Mouse (Mus musculus) kidney, adult 18-20 months (tissue): ENCODE data around the gene Slc12a9.
"Not testable (repeated sequence)": the region's sequence is repeated elsewhere in the genome, so short reads cannot be mapped to it uniquely, and the experiment has no call there.

Source experiments
- DNase-seq: peaks from one replicate; pipeline ENCODE4 v3.0.0; 2021

Slc12a9 gene

DNA sequence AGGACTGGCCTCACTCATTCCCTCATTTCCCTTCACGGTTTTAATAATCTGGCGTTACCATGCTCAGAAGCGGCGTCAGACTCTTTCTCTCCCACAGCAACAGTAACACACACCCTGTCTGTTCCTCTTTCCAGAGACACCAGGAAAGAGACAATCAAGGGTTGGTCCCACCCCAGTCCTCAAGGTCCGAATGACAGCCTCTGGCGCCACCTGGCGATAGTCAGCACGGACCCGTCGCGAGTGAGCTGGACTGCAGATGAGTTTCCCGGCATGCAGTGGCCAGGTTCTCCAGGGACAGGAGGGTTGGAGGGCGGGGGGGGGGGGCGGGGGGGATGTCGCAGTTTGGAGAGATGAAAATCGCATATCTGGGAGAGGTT is 46.8 kb downstream of the Slc12a9 start:
- peak; percentile 89 for DNase-seq

DNA sequence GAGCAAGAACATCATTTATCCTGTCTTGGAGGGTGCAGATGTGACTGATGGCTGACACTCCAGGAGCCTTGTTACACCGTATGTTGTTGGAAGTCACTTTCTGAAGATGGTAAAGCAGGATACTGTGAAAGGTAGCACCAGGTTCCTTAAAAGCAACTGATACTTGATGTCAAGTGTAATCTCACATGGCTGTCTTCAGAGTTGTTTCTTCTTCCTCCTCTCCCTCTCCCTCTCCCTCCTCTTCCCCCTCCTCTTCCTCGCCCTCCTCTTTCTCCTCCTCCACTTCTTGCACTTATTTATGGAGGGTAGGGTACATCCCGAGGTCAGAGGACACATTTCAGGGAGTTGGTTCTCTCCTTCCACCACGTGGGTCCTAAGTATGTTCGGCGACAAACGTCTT is 47.4 kb downstream of the Slc12a9 start:
- no peak for DNase-seq

DNA sequence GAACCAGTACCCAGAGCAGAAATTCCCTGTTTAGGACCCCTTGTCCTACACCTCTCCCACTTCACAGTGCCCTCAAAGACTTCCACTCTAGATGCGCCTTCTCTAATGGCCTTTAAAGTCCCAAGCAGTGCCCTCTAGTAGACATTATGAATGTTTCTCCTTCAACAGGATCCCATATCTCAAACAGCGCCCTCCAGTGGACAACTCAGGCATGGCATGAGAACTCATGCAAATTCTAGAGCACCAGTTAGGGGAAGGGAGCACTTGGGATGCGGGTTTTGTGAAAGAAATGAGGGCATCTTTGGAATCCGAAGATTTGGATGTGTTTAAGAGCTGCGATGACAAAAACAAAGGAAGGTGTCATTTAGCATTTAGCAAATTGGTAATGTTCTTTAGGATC is 48.4 kb downstream of the Slc12a9 start:
- DNase-seq, result peak; percentile 45

DNA sequence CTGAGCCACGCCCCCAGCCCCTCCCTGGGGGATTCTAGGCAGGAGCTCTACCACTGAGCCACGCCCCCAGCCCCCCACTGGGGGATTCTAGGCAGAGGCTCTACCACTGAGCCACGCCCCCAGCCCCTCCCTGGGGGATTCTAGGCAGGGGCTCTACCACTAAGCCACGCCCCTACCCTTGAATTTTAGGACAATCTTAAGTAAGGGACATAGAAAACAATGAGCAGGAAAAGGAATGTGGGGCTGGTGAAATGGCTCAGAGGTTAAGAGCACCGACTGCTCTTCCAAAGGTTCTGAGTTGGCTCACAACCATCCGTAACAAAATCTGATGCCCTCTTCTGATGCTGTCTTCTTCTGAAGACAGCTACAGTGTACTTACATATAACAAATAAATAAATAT is 49.0 kb downstream of the Slc12a9 start:
- not testable (repeated sequence) for DNase-seq

DNA sequence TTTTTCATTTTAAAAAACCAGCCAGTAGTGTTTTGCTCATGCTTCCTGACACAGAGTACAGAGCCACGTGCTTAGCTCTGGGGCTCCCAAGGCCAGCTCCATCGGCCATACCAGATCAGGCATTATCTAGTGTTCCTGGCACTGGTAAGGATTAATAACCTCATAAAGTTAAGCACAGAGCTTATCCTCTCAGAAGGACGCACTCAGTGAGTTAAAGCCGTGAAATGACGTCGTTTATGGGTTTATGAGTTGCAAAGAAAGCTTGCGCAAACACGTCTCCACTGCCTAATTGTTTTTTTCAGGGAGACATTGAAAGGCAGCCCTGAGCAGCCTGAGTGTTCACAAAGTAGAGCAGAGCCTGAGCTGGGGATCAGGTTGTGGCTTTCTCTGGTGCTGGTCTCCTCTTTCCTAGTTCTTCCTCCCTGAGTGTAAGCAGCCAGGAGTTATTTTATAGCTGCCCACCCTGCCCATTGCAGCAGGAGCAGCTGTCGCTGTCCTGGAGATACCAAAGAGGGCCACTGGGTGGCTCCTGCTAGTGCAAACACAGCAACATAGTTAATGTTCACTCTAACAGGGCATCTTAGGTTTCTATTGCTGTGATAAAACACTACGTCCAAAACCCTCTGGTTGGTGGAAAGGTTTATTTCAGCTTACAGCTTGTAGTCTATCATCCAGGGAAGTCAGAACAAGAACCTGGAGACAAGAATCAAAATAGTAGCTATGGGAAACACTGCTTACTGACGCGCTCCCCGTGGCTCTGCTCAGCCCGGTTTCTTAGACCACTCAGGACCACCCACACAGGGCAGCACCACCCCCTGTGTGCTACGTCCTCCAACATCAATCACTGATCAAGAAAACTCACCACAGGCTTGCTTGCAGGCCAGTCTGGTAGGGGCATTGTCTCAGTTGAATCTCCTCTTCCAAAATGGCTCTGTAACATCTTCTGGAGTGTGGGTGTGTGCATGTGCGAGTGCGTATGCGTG is 55.7 kb downstream of the Slc12a9 start:
- peak; percentile 53 for DNase-seq

DNA sequence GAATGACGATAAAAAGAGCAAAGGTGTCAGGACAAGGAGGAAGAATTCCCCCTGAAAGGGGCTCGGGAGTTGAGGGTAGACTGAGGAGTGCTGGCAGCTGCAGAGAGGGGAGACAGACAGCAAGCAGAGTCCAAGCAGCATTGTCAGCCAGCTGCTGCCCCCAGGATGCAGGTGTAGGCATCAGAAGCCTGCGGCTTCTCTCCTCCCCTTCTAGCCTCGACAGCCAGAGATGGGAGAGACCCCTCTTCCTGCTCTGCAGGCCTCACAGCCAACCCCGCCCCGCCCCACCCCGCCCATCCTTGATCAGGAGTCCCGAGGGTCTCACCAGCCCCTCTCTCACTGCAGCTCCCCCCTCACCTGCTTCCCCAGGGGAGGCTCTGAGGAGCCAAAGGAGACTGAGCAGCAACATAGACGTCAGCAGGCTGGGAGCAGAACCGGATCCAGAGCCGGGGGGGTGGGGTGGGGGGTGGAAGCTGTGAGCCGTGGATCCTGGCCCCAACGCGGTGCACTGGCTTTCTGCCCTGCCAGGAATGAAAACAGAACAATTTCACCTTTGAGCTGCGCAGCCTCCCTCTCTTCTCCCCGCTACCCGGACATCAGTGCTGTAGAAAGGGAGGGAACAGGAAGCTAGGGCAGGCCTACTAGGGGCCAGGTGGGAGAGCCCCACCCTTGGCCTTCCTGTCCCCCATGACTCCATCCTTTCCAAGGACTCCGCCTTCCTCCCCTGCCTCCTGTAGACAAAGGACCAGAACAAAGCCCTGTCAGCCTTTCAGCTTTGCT is 65.1 kb downstream of the Slc12a9 start:
- no peak for DNase-seq

DNA sequence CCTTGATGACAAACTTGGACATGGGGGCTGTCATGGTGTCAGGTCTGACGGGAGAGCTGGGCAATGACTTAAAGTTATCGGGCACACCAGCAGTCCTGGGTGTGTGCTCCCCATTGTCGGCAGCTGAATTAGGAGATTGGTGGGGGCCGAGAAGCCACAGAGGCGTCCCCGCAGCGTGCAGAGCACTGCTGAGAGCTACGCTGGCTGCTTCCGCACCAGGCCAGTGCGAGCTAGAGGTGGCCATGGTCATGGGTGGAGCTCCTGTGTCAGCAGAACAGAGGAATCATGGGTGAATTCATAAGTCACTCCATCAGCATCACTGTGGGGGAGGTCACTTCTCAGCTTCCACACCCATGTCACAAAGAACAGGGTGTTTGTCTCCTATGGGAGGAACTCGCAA is 68.6 kb downstream of the Slc12a9 start:
- DNase-seq, result no peak
